Mouse (Mus musculus): ENCODE measurements around the gene Sds.

GRCm38 (mm10) chr5:120472770-120473169 lies 3.6 kb upstream of the Sds start, which contains the start of gene Sdsl:
- TF ChIP-seq TAL1 (IDR thresholded peaks at IDR 0.05; ENCODE audit: low read length) (no peak), GATA1 (IDR thresholded peaks at IDR 0.05; ENCODE audit: low read length) (no peak)
